Mouse (Mus musculus) embryonic facial prominence, embryonic 11.5 days (tissue): ENCODE results near the gene Ubxn11. TPM values are rescaled to one million over a fixed set of nuclear protein-coding genes. Genes with fewer than 3 reads are reported as not detected.

Experiments
- ATAC-seq: fragments of 200-750 bp; cut with Nextera tagmentation; replicated peaks from 2 replicates; pipeline ENCODE4 v1.8.0; 2017; ENCODE audit warnings: low read depth; ENCODE audit not compliant: insufficient number of reproducible peaks, low FRiP score, low TSS enrichment
- DNase-seq: peaks from one replicate; pipeline ENCODE4 v3.0.0-alpha.2; 2015; ENCODE audit warnings: low spot score
- H3K27ac ChIP-seq: fragments of 300-500 bp; sonication (generic); replicated peaks from 2 replicates; pipeline ENCODE4 v1.5.1; 2014; ENCODE audit warnings: mild to moderate bottlenecking, low read depth, low read length, control low read depth
- H3K27me3 ChIP-seq: fragments of 300-500 bp; sonication (generic); 2 replicates; pipeline ENCODE4 v1.6.1; 2014; ENCODE audit warnings: mild to moderate bottlenecking, low read length, moderate library complexity, mixed read lengths; ENCODE audit not compliant: control insufficient read depth, insufficient read depth
- H3K36me3 ChIP-seq: fragments of 300-500 bp; sonication (generic); replicated peaks from 2 replicates; pipeline ENCODE4 v1.6.1; 2014; ENCODE audit warnings: low read depth, mild to moderate bottlenecking, low read length, moderate library complexity, mixed read lengths; ENCODE audit not compliant: control insufficient read depth, insufficient read depth
- H3K4me1 ChIP-seq: fragments of 300-500 bp; sonication (generic); 2 replicates; pipeline ENCODE4 v1.6.1; 2014; ENCODE audit warnings: low read length, mixed read lengths; ENCODE audit not compliant: control insufficient read depth, insufficient read depth
- H3K4me2 ChIP-seq: fragments of 300-500 bp; sonication (generic); 2 replicates; pipeline ENCODE4 v1.6.1; 2014; ENCODE audit warnings: low read depth, mild to moderate bottlenecking, control low read depth, low read length, moderate library complexity
- H3K4me3 ChIP-seq: fragments of 300-500 bp; sonication (generic); 2 replicates; pipeline ENCODE4 v1.5.1; 2014; ENCODE audit warnings: low read depth, low read length, control low read depth
- H3K9ac ChIP-seq: fragments of 300-500 bp; sonication (generic); replicated peaks from 2 replicates; pipeline ENCODE4 v1.6.1; 2014; ENCODE audit warnings: mild to moderate bottlenecking, control low read depth, low read length
- H3K9me3 ChIP-seq: fragments of 300-500 bp; sonication (generic); replicated peaks from 2 replicates; pipeline ENCODE4 v1.6.1; 2016; ENCODE audit warnings: mild to moderate bottlenecking, low read length, inconsistent platforms, mixed read lengths; ENCODE audit not compliant: control insufficient read depth
- whole genome bisulfite sequencing: fragments of 180-500 bp; shearing (Covaris S2); extraction: QIAGEN DNeasy Blood & Tissue Kit; methylation state at CpG from one replicate; pipeline ENCODE4 v1.1.7; 2014; 5-methylcytosine and 5-hydroxymethylcytosine counted together
- polyA plus RNA-seq: library from polyadenylated mRNA; unstranded; fragments of >200 nt; fragmentation: Nextera tagmentation; extraction: Ambion mirVana; gene quantifications from 2 replicates; pipeline ENCODE4 v1.2.1, GENCODE M21; 2014

Gene Ubxn11
- polyA plus RNA-seq, 1 experiment from 2014 or later: 5.7 TPM

DNA sequence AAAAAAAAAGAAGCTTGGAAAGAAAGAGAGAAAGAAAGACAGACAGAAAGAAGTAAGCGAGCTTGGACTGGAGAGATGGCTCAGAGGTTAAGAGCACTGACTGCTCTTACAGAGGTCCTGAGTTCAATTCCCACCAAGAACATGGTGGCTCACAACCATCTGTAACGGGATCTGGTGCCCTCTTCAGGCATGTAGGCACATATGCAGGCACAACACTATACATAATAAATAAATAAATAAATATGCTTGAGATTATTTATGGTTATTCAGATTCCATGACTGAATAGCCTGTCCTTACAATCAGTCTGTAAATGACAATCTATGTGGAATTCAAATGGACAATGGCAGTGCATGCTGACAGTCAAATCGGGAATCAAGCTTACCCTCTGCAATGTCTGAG is 64.5 kb downstream of the Ubxn11 start:
- Histone ChIP-seq H3K9me3 (no peaks in the 10 kb centered on the region), H3K36me3 (no peaks in the 10 kb centered on the region; the same call in 1 of the 2 replicates), H3K4me1 (no peaks in the 10 kb centered on the region), H3K4me3 (no peak overlapping the region), H3K4me2 (no peak overlapping the region), H3K9ac (no peak overlapping the region), H3K27me3 (no peaks in the 10 kb centered on the region), H3K27ac (no peak overlapping the region)
- no peak for DNase-seq
- WGBS: 95% methylated on average over 3 of the region's 3 CpGs
- ATAC-seq: no peak

DNA sequence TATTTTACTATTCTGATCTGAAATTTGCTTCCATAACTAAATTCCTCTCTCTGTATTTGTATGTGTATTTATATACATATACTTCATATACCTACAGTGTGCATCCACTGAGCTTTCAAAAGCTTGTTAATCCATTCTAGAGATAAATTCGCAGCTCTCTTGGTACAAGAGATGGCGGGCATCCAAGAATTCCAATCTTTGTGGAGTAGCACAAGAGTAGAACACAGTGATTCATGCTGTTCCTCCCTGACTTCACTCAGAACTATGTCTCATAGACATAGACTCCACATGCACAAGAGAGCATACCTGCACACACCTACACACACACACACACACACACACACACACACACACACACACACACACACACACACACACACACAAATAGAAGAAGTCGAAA is 70.0 kb downstream of the Ubxn11 start:
- Histone ChIP-seq H3K9ac (no peak overlapping the region), H3K9me3 (no peaks in the 10 kb centered on the region), H3K27me3 (no peaks in the 10 kb centered on the region), H3K4me2 (no peak overlapping the region), H3K4me3 (no peak overlapping the region), H3K36me3 (no peaks in the 10 kb centered on the region), H3K4me1 (no peaks in the 10 kb centered on the region), H3K27ac (no peak overlapping the region)
- DNase-seq: no peak
- no peak for ATAC-seq
- 91% methylated on average over 3 of the region's 3 CpGs for WGBS

Other genes with a start within 250 kb of the Ubxn11 start
- 34.9 and 39.1 TPM in 2 replicates for gene Rps6ka1, start 214.8 kb upstream of the Ubxn11 start, polyA plus RNA-seq
- gene Hmgn2, start 133.9 kb upstream of the Ubxn11 start, polyA plus RNA-seq: 3,707 and 3,970 TPM in 2 replicates
- 38.1 and 46.1 TPM in 2 replicates for gene Dhdds, start 101.7 kb upstream of the Ubxn11 start, polyA plus RNA-seq
- 0.49 and 2.2 TPM in 2 replicates for gene Lin28a, start 83.7 kb upstream of the Ubxn11 start, polyA plus RNA-seq
- gene Zfp683, start 48.7 kb upstream of the Ubxn11 start, polyA plus RNA-seq: not detected in 2 replicates
- gene Crybg2, start 41.8 kb upstream of the Ubxn11 start, polyA plus RNA-seq: 1.8 and 3.6 TPM in 2 replicates
- 5.2 and 5.4 TPM in 2 replicates for gene Cd52, start 7.5 kb upstream of the Ubxn11 start, polyA plus RNA-seq
- 316 TPM in 2 replicates for gene Sh3bgrl3, start 26.2 kb downstream of the Ubxn11 start, polyA plus RNA-seq
- 27.5 and 29.4 TPM in 2 replicates for gene Cep85, start 84.5 kb downstream of the Ubxn11 start, polyA plus RNA-seq
- gene Gm7534, start 100.4 kb downstream of the Ubxn11 start, polyA plus RNA-seq: 0.14 TPM in 2 replicates
- 0.14 TPM in 1 of 2 replicates, not detected in the other for gene Catsper4, start 124.8 kb downstream of the Ubxn11 start, polyA plus RNA-seq
- 0.93 and 1.1 TPM in 2 replicates for gene Cnksr1, start 135.8 kb downstream of the Ubxn11 start, polyA plus RNA-seq
- gene E130218I03Rik, start 141.1 kb downstream of the Ubxn11 start, polyA plus RNA-seq: 0.39 and 0.65 TPM in 2 replicates
- gene Zfp593, start 143.0 kb downstream of the Ubxn11 start, polyA plus RNA-seq: 16.5 and 18.3 TPM in 2 replicates
- gene Gm30191, start 144.4 kb downstream of the Ubxn11 start, polyA plus RNA-seq: not detected in 2 replicates
- 5.7 and 7.7 TPM in 2 replicates for gene Grrp1, start 151.5 kb downstream of the Ubxn11 start, polyA plus RNA-seq
- 22.8 and 24.4 TPM in 2 replicates for gene Pdik1l, start 185.3 kb downstream of the Ubxn11 start, polyA plus RNA-seq
- 0.39 TPM in 1 of 2 replicates, not detected in the other for gene Trim63, start 212.6 kb downstream of the Ubxn11 start, polyA plus RNA-seq
- gene Slc30a2, start 240.6 kb downstream of the Ubxn11 start, polyA plus RNA-seq: 0.07 TPM in 1 of 2 replicates, not detected in the other